Mouse (Mus musculus) heart, embryonic 11.5 days (tissue): ENCODE data around the gene Zfp648. TPM values are rescaled to one million over a fixed set of nuclear protein-coding genes. Genes with fewer than 3 reads are reported as not detected.

Experiments used
- ATAC-seq: fragments of 200-750 bp; cut with Nextera tagmentation; replicated peaks from 2 replicates; pipeline ENCODE4 v1.8.0; 2017; ENCODE audit warnings: moderate library complexity; ENCODE audit not compliant: insufficient number of reproducible peaks, low FRiP score, low TSS enrichment
- H3K27ac ChIP-seq: fragments of 300-500 bp; sonication (generic); 2 replicates; pipeline ENCODE4 v1.5.1; 2014; ENCODE audit warnings: mild to moderate bottlenecking, low read depth, low read length
- H3K27me3 ChIP-seq: fragments of 300-500 bp; sonication (generic); 2 replicates; pipeline ENCODE4 v1.6.1; 2014; ENCODE audit warnings: mild to moderate bottlenecking, low read length, mixed read lengths; ENCODE audit not compliant: control insufficient read depth, insufficient read depth
- H3K36me3 ChIP-seq: fragments of 300-500 bp; sonication (generic); 2 replicates; pipeline ENCODE4 v1.6.1; 2014; ENCODE audit warnings: mild to moderate bottlenecking, low read length, moderate library complexity, mixed read lengths; ENCODE audit not compliant: control insufficient read depth, insufficient read depth
- H3K4me1 ChIP-seq: fragments of 300-500 bp; sonication (generic); 2 replicates; pipeline ENCODE4 v1.6.1; 2014; ENCODE audit warnings: low read length; ENCODE audit not compliant: control insufficient read depth, insufficient read depth
- H3K4me2 ChIP-seq: fragments of 300-500 bp; sonication (generic); 2 replicates; pipeline ENCODE4 v1.6.1; 2014; ENCODE audit warnings: mild to moderate bottlenecking, moderate library complexity
- H3K4me3 ChIP-seq: fragments of 300-500 bp; sonication (generic); 2 replicates; pipeline ENCODE4 v1.5.1; 2014; ENCODE audit warnings: low read depth, low read length
- H3K9ac ChIP-seq: fragments of 300-500 bp; sonication (generic); 2 replicates; pipeline ENCODE4 v1.6.1; 2014; ENCODE audit warnings: mild to moderate bottlenecking, low read depth, low read length, moderate library complexity
- H3K9me3 ChIP-seq: fragments of 300-500 bp; sonication (generic); replicated peaks from 2 replicates; pipeline ENCODE4 v1.6.1; 2016; ENCODE audit warnings: low read length; ENCODE audit not compliant: control insufficient read depth
- WGBS: fragments of 180-500 bp; shearing (Covaris S2); extraction: QIAGEN DNeasy Blood & Tissue Kit; methylation state at CpG from one replicate; pipeline ENCODE4 v1.1.7; 2014; ENCODE audit not compliant: insufficient replicate concordance; 5-methylcytosine and 5-hydroxymethylcytosine counted together
- polyA plus RNA-seq: library from polyadenylated mRNA; unstranded; fragments of >200 nt; fragmentation: Nextera tagmentation; extraction: Ambion mirVana; gene quantifications from 2 replicates; pipeline ENCODE4 v1.2.1, GENCODE M21; 2014

Zfp648 gene
- polyA plus RNA-seq, 1 experiment from 2014 or later = not detected

DNA sequence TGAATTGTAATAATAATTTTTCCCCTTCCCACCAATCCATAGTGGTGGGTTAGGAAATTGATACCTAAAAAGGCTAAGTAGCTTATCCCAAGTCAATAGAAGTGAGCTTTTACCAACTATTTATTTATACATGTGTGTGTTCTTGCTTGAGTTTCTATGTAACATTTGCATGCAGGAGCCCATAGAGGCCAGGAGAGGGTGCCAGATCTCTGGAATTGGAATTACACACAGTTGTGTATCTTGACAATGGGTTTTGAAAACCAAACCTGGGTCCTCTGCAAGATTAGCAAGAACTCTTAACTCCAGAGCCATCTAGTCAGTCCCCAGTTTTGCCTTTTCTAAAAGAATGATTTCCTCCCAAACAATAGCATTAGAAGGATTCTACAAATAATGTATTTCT is 37.9 kb downstream of the Zfp648 start:
- Histone ChIP-seq H3K4me3 (no peak overlapping the region), H3K9me3 (no peaks in the 10 kb centered on the region), H3K27ac (no peak overlapping the region), H3K9ac (no peak overlapping the region), H3K4me2 (no peak overlapping the region), H3K36me3 (no peaks in the 10 kb centered on the region), H3K27me3 (no peaks in the 10 kb centered on the region), H3K4me1 (no peaks in the 10 kb centered on the region)
- ATAC-seq = no peak

DNA sequence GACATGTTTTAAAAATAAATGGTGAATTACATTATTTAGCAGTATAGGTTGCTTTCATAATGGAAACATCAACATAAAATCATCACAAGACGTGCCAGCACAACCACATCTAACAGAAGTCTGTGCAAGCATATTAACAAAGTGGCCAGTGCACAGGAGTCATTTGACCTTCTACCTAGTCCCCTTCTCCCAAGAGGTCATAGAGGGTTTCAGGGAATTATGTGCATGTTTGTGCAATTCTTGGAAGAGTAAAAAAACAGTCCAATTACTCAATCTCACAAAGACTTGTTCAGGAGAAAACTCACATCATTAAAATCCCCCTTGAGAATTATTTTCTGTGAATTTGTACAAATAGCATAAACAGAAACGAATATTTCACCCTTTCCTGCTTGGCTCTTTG is 50.2 kb downstream of the Zfp648 start:
- 64% methylated on average over 2 of the region's 2 CpGs for WGBS
- Histone ChIP-seq H3K9ac (no peak overlapping the region), H3K27ac (no peak overlapping the region), H3K27me3 (no peaks in the 10 kb centered on the region), H3K4me1 (no peaks in the 10 kb centered on the region), H3K9me3 (no peaks in the 10 kb centered on the region), H3K4me2 (no peak overlapping the region), H3K36me3 (no peaks in the 10 kb centered on the region), H3K4me3 (no peak overlapping the region)
- no peak for ATAC-seq

DNA sequence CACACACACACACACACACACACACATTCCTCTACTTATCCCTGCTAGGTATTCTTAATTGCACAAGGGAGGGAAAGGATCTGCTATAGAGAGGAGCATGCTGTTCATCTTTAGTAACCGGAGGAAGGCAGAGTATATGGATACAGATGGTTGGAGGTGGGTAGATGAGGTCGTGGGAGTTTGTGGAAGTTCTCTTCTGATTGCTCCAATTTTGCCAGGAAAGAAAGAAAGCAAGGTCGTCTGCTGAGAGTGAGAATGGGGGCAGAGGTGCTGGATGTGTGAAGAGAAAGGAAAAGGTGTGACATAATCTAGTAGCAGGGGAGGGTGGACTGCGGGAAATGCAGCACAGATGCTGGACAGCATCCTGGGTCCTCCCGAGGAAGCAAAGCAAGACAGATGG is 51.8 kb downstream of the Zfp648 start:
- H3K4me3 ChIP-seq = no peak overlapping the region

More for the DNA sequence above, 51.8 kb downstream of the Zfp648 start:
- Histone ChIP-seq H3K4me2 (no peak overlapping the region), H3K27me3 (no peaks in the 10 kb centered on the region), H3K9me3 (no peaks in the 10 kb centered on the region), H3K36me3 (no peaks in the 10 kb centered on the region), H3K4me1 (no peaks in the 10 kb centered on the region), H3K27ac (no peak overlapping the region), H3K9ac (no peak overlapping the region)
- ATAC-seq = no peak
- 58% methylated on average over 5 of the region's 5 CpGs for WGBS
